Comparison of ENCODE assay signal across 8 mouse cellular contexts in the genomic region with DNA sequence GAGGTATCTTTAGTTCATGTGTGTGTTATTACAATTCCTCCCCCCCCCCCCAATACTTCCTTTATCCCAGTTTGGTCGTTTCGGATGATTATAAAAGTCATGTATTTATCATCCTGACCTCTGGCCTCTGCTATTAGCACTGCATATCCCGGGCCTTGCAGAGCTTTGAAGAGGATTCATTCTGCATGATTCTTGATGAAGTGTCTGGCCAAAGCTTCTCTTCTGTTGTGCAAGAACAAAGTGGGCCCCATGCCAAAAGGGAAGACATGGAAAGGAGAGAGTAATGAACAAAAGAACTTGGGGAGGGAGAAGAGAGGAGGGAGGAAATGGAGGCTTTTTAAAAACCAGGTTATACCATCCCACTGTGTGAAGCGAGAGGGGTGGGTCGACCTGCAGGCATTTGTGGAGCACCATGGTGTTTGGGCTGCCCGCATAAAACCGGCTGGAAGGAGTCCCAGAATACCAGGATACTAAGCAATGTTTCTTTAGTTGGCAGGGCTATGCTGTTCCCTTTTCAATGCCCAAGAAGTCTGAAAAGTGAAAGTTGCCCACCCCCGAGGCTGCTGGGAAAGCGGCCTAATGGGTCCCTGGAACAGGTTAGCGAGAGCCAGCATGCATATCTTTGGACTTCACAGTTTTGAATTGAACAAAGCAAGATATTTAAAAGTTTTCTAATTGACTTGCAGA.
DNase-seq lines count a peak whose midpoint lies in the region; ATAC-seq lines count a peak whose summit lies in the region.

No protein-coding gene starts in this region.

- H3K4me2 ChIP-seq in kidney, embryonic 15.5 days = no peak overlapping the region

- peak; percentile 58 to 60 for DNase-seq in cerebellum, postnatal 10 days
- no peak for DNase-seq in cerebellum, adult 18-20 months
- DNase-seq in kidney, adult 9 months = peak; percentile 11
- DNase-seq in kidney, postnatal 14 days = peak; percentile 9
- peak; percentile 42 to 67 for DNase-seq in lung, postnatal 4 days
- DNase-seq in thymus, postnatal 4 days = no peak

- 0 out of 2 replicates have a peak, but pooled peaks cover 4% of the 10 kb centered on the region for H3K4me1 ChIP-seq in kidney, embryonic 15.5 days

- H3K36me3 ChIP-seq in kidney, embryonic 15.5 days = no peaks in the 10 kb centered on the region

- 73% methylated on average over 10 of the region's 10 CpGs for WGBS in kidney, embryonic 15.5 days

- ATAC-seq in kidney, embryonic 15.5 days (replicated peaks; ENCODE audit: low FRiP score) = no peak
- no peak for ATAC-seq in megakaryocyte, adult 5-6 weeks (ENCODE audit: poor library complexity, severe bottlenecking)

- H3K27me3 ChIP-seq in kidney, embryonic 15.5 days = no peaks in the 10 kb centered on the region

- no peaks in the 10 kb centered on the region for H3K9me3 ChIP-seq in kidney, embryonic 15.5 days (replicated peaks)

- H3K27ac ChIP-seq in kidney, embryonic 15.5 days = no peak overlapping the region

- no peak overlapping the region for H3K9ac ChIP-seq in kidney, embryonic 15.5 days

- H3K4me3 ChIP-seq in kidney, embryonic 15.5 days (replicated peaks) = no peak overlapping the region

Comparison
In these comparisons a context has a peak if more than half of its experiments do, and no peak if none do; other contexts are left out.
1. DNase-seq: peak in cerebellum, postnatal 10 days (2 of 2), kidney, adult 9 months (single experiment), kidney, postnatal 14 days (single experiment) and lung, postnatal 4 days (2 of 2); none in cerebellum, adult 18-20 months (0 of 2) and thymus, postnatal 4 days (single experiment).